Mouse (Mus musculus): ENCODE measurements around the gene Fabp6. TPM values are rescaled to one million over a fixed set of nuclear protein-coding genes. Genes with fewer than 3 reads are reported as not detected.

Gene Fabp6
- not detected in 2 replicates for polyA plus RNA-seq (2016; fragmentation: Nextera tagmentation; extraction: Ambion mirVana)

GRCm38 (mm10) chr11:43601440-43601839 lies at the start of gene Fabp6:
Fabp6 (minus strand) TSS chr11:43601540.
- H3K36me3 ChIP-seq, result no peaks in the 10 kb centered on the region
- DNase-seq (ENCODE audit: low spot score), result no peak
- H3K27me3 ChIP-seq (ENCODE audit: low read depth, poor library complexity, severe bottlenecking), result no peaks in the 10 kb centered on the region
- H3K4me3 ChIP-seq, result no peak within 1 kb of the TSS
- H3K4me1 ChIP-seq, result no peaks in the 10 kb centered on the region
- 89% methylated on average over 5 of the region's 5 CpGs for WGBS
- H3K27ac ChIP-seq (replicated peaks), result no peak within 1 kb of the TSS
- no peaks in the 10 kb centered on the region for H3K9me3 ChIP-seq (replicated peaks)

DNA sequence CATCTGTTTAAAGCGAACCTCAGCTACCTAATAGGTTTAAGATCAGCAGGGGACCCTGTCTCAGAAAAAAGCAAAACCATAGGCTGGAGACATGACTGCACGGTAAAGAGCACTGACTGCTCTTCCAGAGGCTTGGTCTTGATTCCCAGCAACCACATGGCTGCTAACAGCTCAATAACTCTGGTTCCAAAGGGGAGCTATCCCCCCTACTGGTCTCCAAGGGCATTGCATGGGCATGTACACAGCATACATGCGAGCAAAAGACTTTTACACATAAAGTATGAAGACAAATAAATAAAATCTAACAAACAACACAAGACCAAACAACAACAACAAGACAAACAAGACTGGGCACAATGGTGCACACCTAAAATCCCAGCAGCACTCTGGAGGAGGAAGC lies 43.9 kb upstream of the Fabp6 start:
- DNase-seq (ENCODE audit: low spot score), result no peak

DNA sequence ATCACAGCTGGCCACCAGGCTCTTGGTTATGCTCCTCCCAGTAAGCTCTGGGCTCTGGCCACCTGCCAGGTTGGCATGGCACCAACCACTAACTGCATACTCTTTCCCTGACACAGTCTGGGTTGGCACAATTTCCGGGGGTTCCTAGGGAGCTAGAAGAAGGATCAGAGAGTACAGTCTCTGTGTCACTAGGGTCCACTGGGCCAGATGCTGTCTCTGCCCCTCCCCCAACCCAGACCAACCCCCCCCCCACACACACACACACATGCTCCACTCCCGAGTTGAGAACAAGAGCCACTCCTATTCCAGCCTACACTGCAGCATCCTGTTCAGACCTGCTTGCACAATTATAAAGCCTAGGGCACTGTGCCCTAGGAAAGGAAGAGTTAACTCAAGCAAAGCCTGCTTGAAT lies 41.8 kb upstream of the Fabp6 start:
- Histone ChIP-seq H3K27ac (replicated peaks) (peak overlapping the region; percentile 69), H3K4me3 (no peak overlapping the region), H3K27me3 (ENCODE audit: low read depth, poor library complexity, severe bottlenecking) (no peaks in the 10 kb centered on the region), H3K9me3 (replicated peaks) (peaks cover 6% of the 10 kb centered on the region; the same call in 1 of the 2 replicates), H3K36me3 (no peaks in the 10 kb centered on the region), H3K4me1 (peaks cover 19% of the 10 kb centered on the region)
- DNase-seq (ENCODE audit: low spot score), result no peak
- 54% methylated on average over 2 of the region's 2 CpGs for WGBS

More for the DNA sequence above, 43.9 kb upstream of the Fabp6 start:
- no peaks in the 10 kb centered on the region for H3K27me3 ChIP-seq (ENCODE audit: low read depth, poor library complexity, severe bottlenecking)
- H3K36me3 ChIP-seq, result no peaks in the 10 kb centered on the region
- no peak overlapping the region for H3K27ac ChIP-seq (replicated peaks)
- H3K9me3 ChIP-seq (replicated peaks), result no peaks in the 10 kb centered on the region
- H3K4me1 ChIP-seq, result peaks cover 19% of the 10 kb centered on the region
- WGBS, result 82% methylated on average over 3 of the region's 3 CpGs
- H3K4me3 ChIP-seq, result no peak overlapping the region

GRCm38 (mm10) chr11:43638486-43638885 lies 37.1 kb upstream of the Fabp6 start:
- Histone ChIP-seq H3K4me3 (no peak overlapping the region), H3K36me3 (no peaks in the 10 kb centered on the region), H3K27me3 (ENCODE audit: low read depth, poor library complexity, severe bottlenecking) (no peaks in the 10 kb centered on the region), H3K9me3 (replicated peaks) (peaks cover 6% of the 10 kb centered on the region; the same call in 1 of the 2 replicates), H3K27ac (replicated peaks) (no peak overlapping the region), H3K4me1 (peaks cover 19% of the 10 kb centered on the region)
- WGBS, result 93% methylated on average over 3 of the region's 3 CpGs
- DNase-seq (ENCODE audit: low spot score), result no peak

GRCm38 (mm10) chr11:43636761-43637160 lies 35.4 kb upstream of the Fabp6 start:
- 87% methylated on average over 4 of the region's 4 CpGs for WGBS
- DNase-seq (ENCODE audit: low spot score), result no peak
- Histone ChIP-seq H3K36me3 (no peaks in the 10 kb centered on the region), H3K4me1 (peaks cover 22% of the 10 kb centered on the region), H3K27ac (replicated peaks) (no peak overlapping the region), H3K27me3 (ENCODE audit: low read depth, poor library complexity, severe bottlenecking) (no peaks in the 10 kb centered on the region), H3K4me3 (no peak overlapping the region), H3K9me3 (replicated peaks) (peaks cover 6% of the 10 kb centered on the region; the same call in 1 of the 2 replicates)

DNA sequence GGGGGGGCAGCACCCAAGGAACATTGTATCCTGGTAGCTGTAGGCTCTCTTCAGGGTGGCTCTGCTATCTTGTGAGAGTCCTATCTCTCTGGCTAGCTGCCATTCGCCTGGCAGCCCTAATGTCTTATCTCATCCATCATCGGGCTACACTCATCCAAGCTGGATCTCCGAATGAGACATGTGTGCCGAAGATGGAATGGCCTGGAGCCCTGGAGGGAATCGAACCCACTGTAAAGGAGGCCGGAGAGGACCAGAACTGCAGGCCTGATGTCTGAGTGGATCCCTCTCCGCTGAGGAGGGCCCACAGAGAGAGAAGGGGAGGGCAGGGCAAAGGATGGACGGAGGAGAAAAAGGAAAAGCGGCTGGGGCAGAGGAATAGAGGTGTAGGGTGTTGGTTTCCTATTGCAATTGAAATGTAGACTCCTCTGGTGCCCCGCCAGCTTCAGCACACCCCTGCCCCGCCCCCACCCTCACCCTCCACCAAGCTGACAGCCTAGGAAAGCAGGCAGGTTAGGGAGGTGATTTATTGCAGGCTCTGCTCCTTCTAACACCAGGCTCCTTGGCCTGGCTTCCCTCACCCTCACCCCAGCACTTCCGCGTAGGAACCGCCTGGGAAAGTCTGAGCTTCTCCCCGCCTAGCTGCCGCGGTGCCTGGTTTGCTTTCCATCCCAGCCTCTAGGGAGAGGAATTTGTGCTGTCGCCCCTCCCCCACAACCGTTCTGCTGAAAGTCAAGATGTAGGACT lies 32.5 kb upstream of the Fabp6 start:
- H3K9me3 ChIP-seq (replicated peaks), result no peaks in the 10 kb centered on the region
- peak overlapping the region; percentile 77 for H3K27ac ChIP-seq (replicated peaks)
- H3K4me1 ChIP-seq, result peaks cover 29% of the 10 kb centered on the region
- no peaks in the 10 kb centered on the region for H3K36me3 ChIP-seq
- peak overlapping the region; percentile 31 for H3K4me3 ChIP-seq
- H3K27me3 ChIP-seq (ENCODE audit: low read depth, poor library complexity, severe bottlenecking), result no peaks in the 10 kb centered on the region
- DNase-seq (ENCODE audit: low spot score), result peak; percentile 65
- WGBS, result 26% methylated on average over 19 of the region's 19 CpGs

GRCm38 (mm10) chr11:43633165-43633564 lies 31.8 kb upstream of the Fabp6 start:
- DNase-seq (ENCODE audit: low spot score), result no peak
- H3K27me3 ChIP-seq (ENCODE audit: low read depth, poor library complexity, severe bottlenecking), result no peaks in the 10 kb centered on the region
- 83% methylated on average over 6 of the region's 6 CpGs for WGBS
- H3K27ac ChIP-seq (replicated peaks), result peak overlapping the region; percentile 77
- H3K4me1 ChIP-seq, result peaks cover 29% of the 10 kb centered on the region
- H3K4me3 ChIP-seq, result no peak overlapping the region
- no peaks in the 10 kb centered on the region for H3K9me3 ChIP-seq (replicated peaks)
- H3K36me3 ChIP-seq, result no peaks in the 10 kb centered on the region

- Histone ChIP-seq H3K4me1 (peaks cover 29% of the 10 kb centered on the region), H3K4me3 (no peak overlapping the region), H3K9me3 (replicated peaks) (no peaks in the 10 kb centered on the region), H3K27ac (replicated peaks) (no peak overlapping the region), H3K27me3 (ENCODE audit: low read depth, poor library complexity, severe bottlenecking) (no peaks in the 10 kb centered on the region), H3K36me3 (no peaks in the 10 kb centered on the region)
- 56% methylated on average over 4 of the region's 4 CpGs for WGBS
- DNase-seq (ENCODE audit: low spot score), result no peak
Measured at GRCm38 (mm10) chr11:43632566-43632965, 31.2 kb upstream of the Fabp6 start.

DNA sequence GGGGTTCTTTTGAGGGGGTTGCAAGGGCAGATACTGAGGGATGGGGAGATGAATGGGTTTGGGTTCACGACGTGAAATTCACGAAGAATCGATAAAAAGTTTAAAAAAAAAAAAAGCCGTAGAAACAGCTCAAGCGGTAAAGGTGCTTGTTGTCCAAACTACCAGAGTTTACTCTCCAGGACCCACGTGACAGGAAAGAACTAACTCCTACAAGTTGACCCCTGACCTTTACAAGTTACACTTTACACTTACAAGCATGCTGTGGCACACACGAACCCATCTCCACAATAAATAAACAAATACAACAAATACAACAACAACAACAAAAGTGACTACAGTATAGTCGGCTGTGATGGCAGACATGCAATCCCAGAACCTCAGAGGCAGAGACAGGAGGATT lies 30.3 kb upstream of the Fabp6 start:
- 92% methylated on average over 9 of the region's 9 CpGs for WGBS
- H3K36me3 ChIP-seq, result no peaks in the 10 kb centered on the region
- no peak overlapping the region for H3K27ac ChIP-seq (replicated peaks)
- H3K9me3 ChIP-seq (replicated peaks), result no peaks in the 10 kb centered on the region
- H3K4me1 ChIP-seq, result peaks cover 37% of the 10 kb centered on the region
- DNase-seq (ENCODE audit: low spot score), result no peak
- H3K27me3 ChIP-seq (ENCODE audit: low read depth, poor library complexity, severe bottlenecking), result no peaks in the 10 kb centered on the region
- H3K4me3 ChIP-seq, result no peak overlapping the region

GRCm38 (mm10) chr11:43626927-43627645 lies 25.7 kb upstream of the Fabp6 start:
- Histone ChIP-seq H3K27ac (replicated peaks) (peak overlapping the region; percentile 72), H3K4me3 (peak overlapping the region; percentile 30), H3K4me1 (peaks cover 24% of the 10 kb centered on the region), H3K9me3 (replicated peaks) (no peaks in the 10 kb centered on the region), H3K36me3 (no peaks in the 10 kb centered on the region), H3K27me3 (ENCODE audit: low read depth, poor library complexity, severe bottlenecking) (no peaks in the 10 kb centered on the region)
- 33% methylated on average over 18 of the region's 18 CpGs for WGBS
- no peak for DNase-seq (ENCODE audit: low spot score)

DNA sequence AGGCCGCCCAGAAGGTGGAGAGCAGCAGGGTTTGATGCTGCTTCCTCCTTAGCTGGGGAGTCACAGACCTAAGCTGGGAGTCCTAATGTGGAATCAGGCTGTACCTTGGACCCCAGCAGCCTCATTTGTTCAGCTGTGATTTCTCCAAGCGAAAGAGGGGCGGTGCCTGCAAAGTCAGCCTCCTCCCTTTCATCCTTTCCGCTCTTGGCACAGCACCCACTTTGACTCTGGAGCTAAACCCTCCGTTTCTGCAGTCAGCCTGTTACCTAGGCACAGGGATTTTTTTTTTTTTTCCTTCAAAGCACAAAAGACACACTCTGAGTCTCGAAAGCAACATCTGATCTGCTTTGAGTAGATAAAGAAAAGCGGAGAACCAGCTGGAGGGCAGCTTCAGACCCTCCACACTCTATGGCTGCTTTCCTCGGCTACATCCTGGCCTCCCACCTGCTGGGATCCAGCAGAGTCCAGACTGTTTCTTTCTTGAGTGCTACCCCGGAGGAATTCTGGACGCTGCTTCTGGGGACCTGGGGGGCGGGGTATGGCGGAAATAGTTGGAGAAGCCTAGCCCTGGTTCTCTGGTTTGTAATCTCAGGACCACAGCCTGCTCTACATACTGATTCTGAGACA lies 25.1 kb upstream of the Fabp6 start:
- H3K36me3 ChIP-seq, result no peaks in the 10 kb centered on the region
- WGBS, result 10% methylated on average over 12 of the region's 12 CpGs
- no peaks in the 10 kb centered on the region for H3K9me3 ChIP-seq (replicated peaks)
- H3K4me3 ChIP-seq, result peak overlapping the region; percentile 30
- H3K4me1 ChIP-seq, result peaks cover 24% of the 10 kb centered on the region
- DNase-seq (ENCODE audit: low spot score), result peak; percentile 33
- no peaks in the 10 kb centered on the region for H3K27me3 ChIP-seq (ENCODE audit: low read depth, poor library complexity, severe bottlenecking)
- peak overlapping the region; percentile 72 for H3K27ac ChIP-seq (replicated peaks)

DNA sequence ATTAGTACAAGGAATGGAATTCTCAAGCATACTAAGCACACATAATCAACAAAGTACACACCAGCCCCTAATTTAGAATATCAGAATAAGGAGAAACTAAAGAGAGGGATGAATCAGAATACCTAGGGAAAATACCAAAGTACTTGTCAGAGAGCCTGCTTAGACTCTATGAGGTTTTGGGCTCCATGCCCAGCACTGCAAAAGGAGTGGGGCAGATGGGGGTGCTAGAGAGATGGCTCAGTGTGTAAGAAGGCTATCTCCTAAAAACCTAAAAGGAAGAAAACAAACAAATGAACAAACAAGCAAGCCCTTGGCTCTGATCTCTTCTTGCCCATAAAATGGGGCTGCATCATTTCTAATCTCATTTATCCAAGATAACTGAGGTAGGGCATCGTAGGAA lies 23.0 kb upstream of the Fabp6 start:
- no peaks in the 10 kb centered on the region for H3K27me3 ChIP-seq (ENCODE audit: low read depth, poor library complexity, severe bottlenecking)
- H3K4me1 ChIP-seq, result peaks cover 17% of the 10 kb centered on the region
- no peak overlapping the region for H3K27ac ChIP-seq (replicated peaks)
- H3K36me3 ChIP-seq, result no peaks in the 10 kb centered on the region
- no peaks in the 10 kb centered on the region for H3K9me3 ChIP-seq (replicated peaks)
- H3K4me3 ChIP-seq, result no peak overlapping the region
- no peak for DNase-seq (ENCODE audit: low spot score)
- 89% methylated on average over 1 of the region's 1 CpGs for WGBS

DNA sequence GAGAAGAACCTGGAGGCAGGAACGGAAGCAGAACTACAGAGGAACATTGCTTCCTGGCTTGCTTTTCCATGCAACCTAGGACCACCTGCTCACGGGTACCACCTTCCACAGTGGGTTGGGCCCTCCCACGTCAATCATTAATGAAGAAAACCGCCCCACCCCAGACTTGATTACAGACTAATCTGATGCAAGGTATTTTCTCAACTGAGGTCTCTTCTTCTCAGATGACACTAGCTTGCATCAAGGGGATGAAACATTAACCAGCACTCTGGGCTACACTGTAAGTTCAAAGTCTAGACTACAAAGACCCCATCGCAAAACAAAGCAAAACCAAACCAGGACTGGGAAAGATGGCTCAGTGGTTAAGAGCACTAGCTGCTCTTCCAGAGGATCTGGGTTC lies 20.4 kb upstream of the Fabp6 start:
- no peak overlapping the region for H3K27ac ChIP-seq (replicated peaks)
- H3K9me3 ChIP-seq (replicated peaks), result no peaks in the 10 kb centered on the region
- no peaks in the 10 kb centered on the region for H3K36me3 ChIP-seq
- 93% methylated on average over 5 of the region's 5 CpGs for WGBS
- H3K4me1 ChIP-seq, result peaks cover 30% of the 10 kb centered on the region
- no peaks in the 10 kb centered on the region for H3K27me3 ChIP-seq (ENCODE audit: low read depth, poor library complexity, severe bottlenecking)
- H3K4me3 ChIP-seq, result no peak overlapping the region
- DNase-seq (ENCODE audit: low spot score), result no peak

Measured in midbrain, embryonic 10.5 days (tissue).